Mouse (Mus musculus): ENCODE data around the gene Ap3b1. TPM values are rescaled to one million over a fixed set of nuclear protein-coding genes. Genes with fewer than 3 reads are reported as not detected.

Ap3b1 gene
- total and polyA plus RNA-seq, 3 experiments: 16.6 to 27.5 (median 23.4) TPM

DNA sequence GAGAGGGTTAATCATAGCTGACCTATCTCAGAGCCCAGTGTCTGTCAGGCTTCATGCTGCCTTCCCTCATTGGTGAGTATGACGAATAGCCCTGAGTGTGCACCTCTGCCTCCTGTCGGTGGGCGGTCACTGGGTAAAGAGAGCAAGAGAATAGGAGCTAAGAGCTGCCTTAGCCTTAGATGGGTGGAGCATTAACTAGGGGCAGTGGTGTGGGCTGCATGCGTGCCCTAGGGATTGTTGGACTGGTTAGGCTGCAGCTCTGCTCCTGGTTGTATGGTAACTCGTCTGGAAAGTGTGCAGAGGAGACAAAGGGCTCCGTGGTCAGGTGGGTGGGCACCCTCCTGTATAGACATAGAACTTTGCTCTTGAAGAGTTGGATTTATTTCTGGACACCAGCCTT lies 157.8 kb downstream of the Ap3b1 start:
- no peaks in the 10 kb centered on the region for H3K79me2 ChIP-seq (replicated peaks; ENCODE audit: control insufficient read depth, insufficient read depth, low read length)
- no peak for DNase-seq
- H3K9ac ChIP-seq (ENCODE audit: low read depth, low read length): no peak overlapping the region
- H3K4me3 ChIP-seq: no peak overlapping the region
- 0 out of 2 replicates have a peak, but pooled peaks cover 3% of the 10 kb centered on the region for H3K36me3 ChIP-seq (ENCODE audit: control insufficient read depth, insufficient read depth, low read length)
- TF ChIP-seq CTCF (IDR thresholded peaks at IDR 0.05) (no peak), EP300 (IDR thresholded peaks at IDR 0.05; ENCODE audit: insufficient read depth, low read depth, low read length) (no peak), POLR2A (IDR thresholded peaks at IDR 0.05; ENCODE audit: insufficient read depth, low read depth, low read length) (no peak)
- WGBS: 87% methylated on average over 6 of the region's 6 CpGs
- no peak overlapping the region for H3K27ac ChIP-seq
- H3K4me1 ChIP-seq (ENCODE audit: control insufficient read depth, insufficient read depth, low read length): peaks cover 4% of the 10 kb centered on the region
- intact Hi-C loops (cut with DNase I): no loop called here
- no peaks in the 10 kb centered on the region for H3K27me3 ChIP-seq (ENCODE audit: control insufficient read depth, insufficient read depth, low read length)

DNA sequence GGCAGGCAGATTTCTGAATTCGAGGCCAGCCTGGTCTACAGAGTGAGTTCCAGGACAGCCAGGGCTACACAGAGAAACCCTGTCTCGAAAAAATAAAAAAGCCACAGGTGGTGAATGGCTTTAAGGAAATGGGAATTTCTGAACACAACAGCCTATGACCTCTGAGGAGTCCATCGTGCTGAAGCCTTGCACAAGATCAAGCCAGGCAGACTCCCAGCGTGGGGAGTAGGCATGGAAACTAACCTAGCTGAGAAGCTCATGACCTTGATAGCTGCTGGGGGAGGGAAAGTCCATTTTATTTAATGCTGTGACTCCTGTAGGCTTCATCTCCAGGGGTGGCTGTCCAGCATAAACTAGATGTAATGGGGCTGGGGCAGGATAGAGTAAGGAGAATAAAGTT lies 159.4 kb downstream of the Ap3b1 start:
- 90% methylated on average over 4 of the region's 4 CpGs for WGBS
- Histone ChIP-seq H3K27ac (no peak overlapping the region), H3K27me3 (ENCODE audit: control insufficient read depth, insufficient read depth, low read length) (no peaks in the 10 kb centered on the region), H3K9ac (ENCODE audit: low read depth, low read length) (no peak overlapping the region), H3K4me3 (no peak overlapping the region), H3K36me3 (ENCODE audit: control insufficient read depth, insufficient read depth, low read length) (0 out of 2 replicates have a peak, but pooled peaks cover 3% of the 10 kb centered on the region), H3K79me2 (replicated peaks; ENCODE audit: control insufficient read depth, insufficient read depth, low read length) (no peaks in the 10 kb centered on the region), H3K4me1 (ENCODE audit: control insufficient read depth, insufficient read depth, low read length) (peaks cover 4% of the 10 kb centered on the region)
- TF ChIP-seq CTCF (IDR thresholded peaks at IDR 0.05) (no peak), POLR2A (IDR thresholded peaks at IDR 0.05; ENCODE audit: insufficient read depth, low read depth, low read length) (no peak), EP300 (IDR thresholded peaks at IDR 0.05; ENCODE audit: insufficient read depth, low read depth, low read length) (no peak)
- intact Hi-C loops (cut with DNase I): no loop called here
- no peak for DNase-seq

DNA sequence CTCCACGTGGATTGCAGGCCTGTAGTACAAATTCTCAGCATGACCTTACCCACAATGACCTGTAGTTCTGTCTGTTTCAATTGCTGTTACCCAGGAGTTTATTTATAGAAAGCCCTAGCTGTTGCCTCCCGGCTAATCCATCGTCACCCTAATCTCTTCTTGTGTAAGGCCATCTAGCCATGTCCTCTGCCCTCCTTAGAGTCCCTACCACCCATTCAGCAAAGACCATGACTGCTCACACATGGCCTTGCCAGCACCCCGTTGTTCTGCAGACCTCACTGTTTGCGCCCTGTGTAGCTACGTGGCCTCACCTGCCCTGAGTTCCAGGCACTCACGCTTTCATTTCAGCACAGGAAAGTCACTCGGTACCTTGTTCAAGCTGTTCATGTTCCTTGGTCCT lies 160.5 kb downstream of the Ap3b1 start:
- Histone ChIP-seq H3K4me1 (ENCODE audit: control insufficient read depth, insufficient read depth, low read length) (peaks cover 4% of the 10 kb centered on the region), H3K4me3 (no peak overlapping the region), H3K27ac (peak overlapping the region; percentile 44; the same call in 1 of the 2 replicates), H3K36me3 (ENCODE audit: control insufficient read depth, insufficient read depth, low read length) (0 out of 2 replicates have a peak, but pooled peaks cover 3% of the 10 kb centered on the region), H3K27me3 (ENCODE audit: control insufficient read depth, insufficient read depth, low read length) (no peaks in the 10 kb centered on the region), H3K9ac (ENCODE audit: low read depth, low read length) (no peak overlapping the region), H3K79me2 (replicated peaks; ENCODE audit: control insufficient read depth, insufficient read depth, low read length) (no peaks in the 10 kb centered on the region)
- TF ChIP-seq CTCF (IDR thresholded peaks at IDR 0.05): no peak
- TF ChIP-seq POLR2A (IDR thresholded peaks at IDR 0.05; ENCODE audit: insufficient read depth, low read depth, low read length): no peak
- TF ChIP-seq EP300 (IDR thresholded peaks at IDR 0.05; ENCODE audit: insufficient read depth, low read depth, low read length): no peak
- DNase-seq: peak in 1 of 2 experiments; percentile 13
- intact Hi-C loops (cut with DNase I): no loop called here
- 70% methylated on average over 8 of the region's 8 CpGs for WGBS

DNA sequence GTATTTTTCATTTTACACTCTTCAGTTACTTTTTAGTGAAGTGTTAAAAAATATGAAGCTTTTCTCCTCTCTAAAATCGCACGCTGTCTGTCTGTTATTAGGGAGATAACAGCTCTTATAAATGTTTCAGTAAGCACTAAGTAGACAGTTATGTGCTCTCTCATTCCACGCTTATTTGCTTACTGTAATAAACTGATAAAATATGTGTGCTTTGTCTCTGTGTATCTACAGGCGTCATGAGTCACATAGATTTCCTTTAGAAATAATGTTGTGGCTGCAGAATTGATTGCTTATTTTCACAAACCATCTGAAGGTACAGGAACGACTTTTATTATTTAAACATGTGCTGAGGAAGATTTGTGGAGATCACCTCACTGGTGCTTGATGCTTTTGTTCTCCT lies 164.5 kb downstream of the Ap3b1 start:
- H3K4me3 ChIP-seq: no peak overlapping the region
- H3K27ac ChIP-seq: no peak overlapping the region
- WGBS: 75% methylated on average over 5 of the region's 5 CpGs

DNA sequence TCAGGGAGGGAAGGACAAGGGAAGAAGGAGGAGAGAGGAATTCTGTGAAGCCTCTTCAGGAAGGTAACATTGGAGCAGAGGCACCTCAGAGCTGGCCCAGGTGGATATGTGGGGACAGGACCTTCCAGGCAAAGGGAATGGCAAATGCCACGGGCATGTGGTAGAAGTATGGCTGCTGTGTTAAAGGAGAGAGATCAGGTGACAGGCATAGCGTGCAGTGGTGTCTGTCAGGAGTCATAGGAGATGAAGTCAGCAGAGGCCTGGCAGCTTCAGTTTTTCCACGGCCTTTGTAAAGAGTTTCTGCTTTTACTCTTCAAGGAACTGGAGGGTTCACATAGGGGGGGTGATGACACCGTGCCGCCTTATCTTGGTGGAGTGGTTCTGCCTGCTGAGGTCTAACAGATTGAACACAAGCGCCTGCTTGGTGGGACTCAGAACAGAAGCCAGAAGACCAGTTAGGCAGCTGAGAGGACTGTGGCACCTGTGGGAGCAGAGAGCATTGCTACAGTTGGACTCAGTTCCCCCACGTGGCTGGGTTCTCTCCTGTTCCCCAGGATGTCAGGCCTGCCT lies 166.0 kb downstream of the Ap3b1 start:
- no peaks in the 10 kb centered on the region for H3K4me1 ChIP-seq (ENCODE audit: control insufficient read depth, insufficient read depth, low read length)
- intact Hi-C loops (cut with DNase I): no loop called here
- no peak overlapping the region for H3K27ac ChIP-seq

More for the DNA sequence above, 164.5 kb downstream of the Ap3b1 start:
- H3K4me1 ChIP-seq (ENCODE audit: control insufficient read depth, insufficient read depth, low read length): peaks cover 4% of the 10 kb centered on the region
- TF ChIP-seq CTCF (IDR thresholded peaks at IDR 0.05): no peak
- no peak for TF ChIP-seq EP300 (IDR thresholded peaks at IDR 0.05; ENCODE audit: insufficient read depth, low read depth, low read length)
- TF ChIP-seq POLR2A (IDR thresholded peaks at IDR 0.05; ENCODE audit: insufficient read depth, low read depth, low read length): no peak
- no peak overlapping the region for H3K9ac ChIP-seq (ENCODE audit: low read depth, low read length)
- no peaks in the 10 kb centered on the region for H3K27me3 ChIP-seq (ENCODE audit: control insufficient read depth, insufficient read depth, low read length)
- 0 out of 2 replicates have a peak, but pooled peaks cover 3% of the 10 kb centered on the region for H3K36me3 ChIP-seq (ENCODE audit: control insufficient read depth, insufficient read depth, low read length)
- DNase-seq: no peak
- H3K79me2 ChIP-seq (replicated peaks; ENCODE audit: control insufficient read depth, insufficient read depth, low read length): no peaks in the 10 kb centered on the region
- intact Hi-C loops (cut with DNase I): no loop called here

DNA sequence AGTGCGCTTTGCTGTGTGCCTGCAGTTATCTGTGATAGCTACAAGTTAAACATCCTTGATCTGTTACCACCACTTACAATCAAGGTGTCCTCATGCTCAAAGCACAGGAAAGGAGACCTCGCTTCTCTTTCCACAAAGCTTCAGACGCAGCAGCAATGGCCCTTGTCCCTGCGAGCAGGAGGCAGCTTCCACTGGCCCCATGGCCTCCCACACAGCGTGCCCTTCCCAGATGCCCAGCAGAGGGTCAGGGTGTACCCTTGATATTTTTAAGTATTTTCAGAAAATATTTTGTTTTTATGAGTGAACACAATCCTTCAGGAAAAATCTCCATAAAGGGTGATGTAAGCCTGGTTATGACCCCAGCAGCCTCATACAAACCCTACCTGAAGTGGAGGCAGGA lies 170.4 kb downstream of the Ap3b1 start:
- intact Hi-C loops (cut with DNase I): no loop called here
- DNase-seq: no peak
- TF ChIP-seq POLR2A (IDR thresholded peaks at IDR 0.05; ENCODE audit: insufficient read depth, low read depth, low read length) (no peak), EP300 (IDR thresholded peaks at IDR 0.05; ENCODE audit: insufficient read depth, low read depth, low read length) (no peak), CTCF (IDR thresholded peaks at IDR 0.05) (no peak)
- no peaks in the 10 kb centered on the region for H3K79me2 ChIP-seq (replicated peaks; ENCODE audit: control insufficient read depth, insufficient read depth, low read length)
- no peak overlapping the region for H3K9ac ChIP-seq (ENCODE audit: low read depth, low read length)
- H3K27ac ChIP-seq: no peak overlapping the region
- no peaks in the 10 kb centered on the region for H3K27me3 ChIP-seq (ENCODE audit: control insufficient read depth, insufficient read depth, low read length)
- WGBS: 96% methylated on average over 5 of the region's 5 CpGs
- no peaks in the 10 kb centered on the region for H3K4me1 ChIP-seq (ENCODE audit: control insufficient read depth, insufficient read depth, low read length)
- H3K4me3 ChIP-seq: no peak overlapping the region
- no peaks in the 10 kb centered on the region for H3K36me3 ChIP-seq (ENCODE audit: control insufficient read depth, insufficient read depth, low read length)

More for the DNA sequence above, 166.0 kb downstream of the Ap3b1 start:
- no peaks in the 10 kb centered on the region for H3K36me3 ChIP-seq (ENCODE audit: control insufficient read depth, insufficient read depth, low read length)
- no peak overlapping the region for H3K4me3 ChIP-seq
- H3K27me3 ChIP-seq (ENCODE audit: control insufficient read depth, insufficient read depth, low read length): no peaks in the 10 kb centered on the region
- no peak for DNase-seq
- TF ChIP-seq POLR2A (IDR thresholded peaks at IDR 0.05; ENCODE audit: insufficient read depth, low read depth, low read length) (no peak), EP300 (IDR thresholded peaks at IDR 0.05; ENCODE audit: insufficient read depth, low read depth, low read length) (no peak), CTCF (IDR thresholded peaks at IDR 0.05) (no peak)
- no peak overlapping the region for H3K9ac ChIP-seq (ENCODE audit: low read depth, low read length)
- H3K79me2 ChIP-seq (replicated peaks; ENCODE audit: control insufficient read depth, insufficient read depth, low read length): no peaks in the 10 kb centered on the region
- WGBS: 59% methylated on average over 7 of the region's 7 CpGs

Data from heart, adult 2 months (tissue).